Mouse (Mus musculus) G1E (cell line): ENCODE data around the gene Habp2.

Source experiments
- CTCF ChIP-seq: IDR thresholded peaks from 2 replicates; pipeline ENCODE4 v1.5.1; 2012; ENCODE audit warnings: low read depth, low read length, inconsistent platforms, mixed read lengths
- POLR2AphosphoS5 ChIP-seq: IDR thresholded peaks from 2 replicates; pipeline ENCODE4 v1.6.1; 2012; ENCODE audit warnings: low read depth, low read length, inconsistent platforms; ENCODE audit not compliant: insufficient replicate concordance
- TAL1 ChIP-seq: conservative IDR thresholded peaks from 2 replicates; pipeline ENCODE4 v1.6.1; 2012; ENCODE audit warnings: low read depth, low read length, inconsistent platforms, mixed read lengths

DNA sequence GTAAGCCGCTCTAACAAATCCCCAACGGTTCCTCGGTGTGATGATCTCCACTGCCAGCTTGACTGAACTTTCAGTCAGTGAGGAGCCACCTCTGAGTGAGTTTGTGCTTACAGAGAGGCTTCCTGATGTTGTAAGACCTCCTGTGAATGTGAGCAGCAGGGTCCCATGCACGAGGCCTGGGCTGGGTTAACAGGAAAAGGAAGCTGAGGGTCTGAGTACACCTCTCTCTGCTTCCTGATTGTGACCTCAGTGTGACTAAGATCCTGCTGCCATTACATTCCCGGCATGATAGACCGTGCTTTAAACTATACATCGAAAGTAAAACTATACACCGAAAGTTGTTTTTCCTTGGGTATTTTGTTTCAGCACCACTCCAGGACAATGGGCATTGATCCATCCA, 14.9 kb upstream of the Habp2 start:
- TF ChIP-seq CTCF = no peak
- TF ChIP-seq POLR2AphosphoS5 = no peak
- TF ChIP-seq TAL1 = no peak
